Mouse (Mus musculus) lung, adult 2 months (tissue): Measurements from ENCODE around the gene Spag7.

Source experiments
- CTCF ChIP-seq: fragments of 200-500 bp; IDR thresholded peaks from 2 replicates; pipeline ENCODE4 v1.5.1; 2011; ENCODE audit warnings: mild to moderate bottlenecking, low read length, control low read depth; ENCODE audit not compliant: insufficient read depth
- POLR2A ChIP-seq: fragments of 200-500 bp; IDR thresholded peaks from 2 replicates; pipeline ENCODE4 v1.6.1; 2011; ENCODE audit warnings: low read depth, mild to moderate bottlenecking, control low read depth, low read length, borderline replicate concordance; ENCODE audit errors: extremely low read depth

GRCm38 (mm10) chr11:70655571-70656455, 13.4 kb downstream of the Spag7 start:
- TF ChIP-seq CTCF (no peak), POLR2A (no peak)
